Mouse (Mus musculus) midbrain, embryonic 10.5 days (tissue): ENCODE measurements around the gene Zfc3h1. TPM values are rescaled to one million over a fixed set of nuclear protein-coding genes. Genes with fewer than 3 reads are reported as not detected.
A peak's percentile ranks its signal among the peaks of the same experiment; 100 is the strongest.

Experiments used
- DNase-seq: peaks from one replicate; pipeline ENCODE4 v3.0.0-alpha.2; 2017; ENCODE audit warnings: low spot score
- H3K27ac ChIP-seq: fragments of 300-500 bp; sonication (generic); replicated peaks from 2 replicates; pipeline ENCODE4 v1.5.1; 2016; ENCODE audit warnings: mild to moderate bottlenecking
- H3K27me3 ChIP-seq: fragments of 300-500 bp; sonication (generic); 2 replicates; pipeline ENCODE4 v1.6.1; 2016; ENCODE audit warnings: low read depth, mild to moderate bottlenecking; ENCODE audit not compliant: poor library complexity, severe bottlenecking
- H3K36me3 ChIP-seq: fragments of 300-500 bp; sonication (generic); 2 replicates; pipeline ENCODE4 v1.6.1; 2016; ENCODE audit warnings: mild to moderate bottlenecking, moderate library complexity
- H3K4me1 ChIP-seq: fragments of 300-500 bp; sonication (generic); 2 replicates; pipeline ENCODE4 v1.6.1; 2016
- H3K4me3 ChIP-seq: fragments of 300-500 bp; sonication (generic); 2 replicates; pipeline ENCODE4 v1.5.1; 2016; ENCODE audit warnings: mild to moderate bottlenecking, moderate library complexity
- H3K9me3 ChIP-seq: fragments of 300-500 bp; sonication (generic); replicated peaks from 2 replicates; pipeline ENCODE4 v1.6.1; 2016; ENCODE audit warnings: mild to moderate bottlenecking
- WGBS: fragments of 180-500 bp; shearing (Covaris S2); methylation state at CpG from one replicate; pipeline ENCODE4 v1.1.7; 2016; 5-methylcytosine and 5-hydroxymethylcytosine counted together
- polyA plus RNA-seq: library from polyadenylated mRNA; unstranded; fragments of >200 nt; fragmentation: Nextera tagmentation; extraction: Ambion mirVana; gene quantifications from 2 replicates; pipeline ENCODE4 v1.2.1, GENCODE M21; 2016

Gene Zfc3h1
- polyA plus RNA-seq = 15.6 and 18.0 TPM in 2 replicates

DNA sequence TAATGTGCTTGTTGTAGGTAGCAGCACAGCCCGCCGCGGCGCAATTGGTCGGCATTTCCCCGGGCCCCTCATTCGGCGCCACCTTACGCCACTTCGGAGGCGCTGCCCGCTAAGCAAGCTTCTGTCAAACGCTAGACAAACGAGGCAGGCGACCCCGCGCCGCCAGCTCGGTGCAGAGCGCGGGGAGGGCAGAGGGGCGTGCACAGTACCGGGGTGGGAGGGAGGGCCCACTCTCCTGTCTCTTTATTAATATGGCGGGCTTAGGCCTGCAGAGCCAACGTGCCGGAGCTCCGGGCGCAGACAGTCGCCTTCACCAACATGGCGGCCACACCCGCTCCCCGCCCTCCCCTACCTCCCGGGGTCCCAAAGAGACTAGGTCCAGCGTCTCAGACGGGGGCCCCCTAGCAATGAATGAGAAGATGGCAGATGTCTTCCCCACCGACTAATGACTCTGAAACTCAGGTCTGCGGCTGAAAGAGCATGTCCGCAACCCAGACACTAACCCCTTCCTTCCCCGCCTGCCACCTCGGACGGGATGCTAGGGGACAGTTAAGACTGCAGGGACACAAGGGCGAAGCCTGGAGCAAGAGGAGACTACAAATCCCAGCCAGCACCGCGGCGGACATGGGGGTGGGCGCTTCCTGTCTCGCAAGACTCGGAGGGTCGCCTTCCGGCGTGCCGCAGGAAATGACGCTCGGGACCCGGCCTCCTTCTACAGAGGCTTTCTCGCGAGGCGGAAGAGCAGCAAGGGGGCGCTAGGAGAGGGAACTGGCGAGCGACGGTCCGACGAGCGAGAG, at the start of gene Zfc3h1, which contains the start of gene Thap2:
Gene Zfc3h1 (plus strand): TSS at position 739 of the 797 bp plus-strand sequence.
Gene Thap2 (minus strand): TSS at position 223 of the 797 bp plus-strand sequence.
- Histone ChIP-seq H3K9me3 (no peaks in the 10 kb centered on the region), H3K36me3 (peaks cover 26% of the 10 kb centered on the region), H3K27ac (peak within 1 kb of the TSS; percentile 97), H3K27me3 (no peaks in the 10 kb centered on the region), H3K4me3 (peak within 1 kb of the TSS; percentile 78), H3K4me1 (peaks cover 43% of the 10 kb centered on the region)
- WGBS = under 1% methylated on average over 65 of the region's 65 CpGs
- peak; percentile 99 for DNase-seq

DNA sequence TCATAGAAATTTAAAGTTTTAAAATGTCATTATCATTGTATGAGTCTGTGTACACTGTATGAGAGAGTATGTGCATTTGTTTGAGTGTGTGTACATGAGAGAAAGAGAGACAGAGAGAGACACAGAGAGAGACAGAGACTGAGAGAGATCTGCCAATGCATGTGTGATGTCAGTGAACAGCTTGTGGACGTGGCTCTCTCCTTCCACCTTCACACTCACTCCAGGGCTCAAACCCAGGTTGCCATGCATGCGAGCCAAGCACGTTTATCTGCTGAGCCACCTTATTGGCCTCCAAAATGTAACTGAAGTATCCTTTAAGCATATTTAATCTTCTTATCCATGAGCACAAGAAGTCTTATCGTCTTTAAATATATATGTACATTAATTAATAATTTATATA, 47.9 kb upstream of the Zfc3h1 start:
- H3K4me1 ChIP-seq = no peaks in the 10 kb centered on the region
- no peaks in the 10 kb centered on the region for H3K27me3 ChIP-seq
- H3K27ac ChIP-seq = no peak overlapping the region
- no peaks in the 10 kb centered on the region for H3K9me3 ChIP-seq
- WGBS = 83% methylated on average over 4 of the region's 4 CpGs
- no peak for DNase-seq
- H3K36me3 ChIP-seq = peaks cover 22% of the 10 kb centered on the region
- H3K4me3 ChIP-seq = no peak overlapping the region

DNA sequence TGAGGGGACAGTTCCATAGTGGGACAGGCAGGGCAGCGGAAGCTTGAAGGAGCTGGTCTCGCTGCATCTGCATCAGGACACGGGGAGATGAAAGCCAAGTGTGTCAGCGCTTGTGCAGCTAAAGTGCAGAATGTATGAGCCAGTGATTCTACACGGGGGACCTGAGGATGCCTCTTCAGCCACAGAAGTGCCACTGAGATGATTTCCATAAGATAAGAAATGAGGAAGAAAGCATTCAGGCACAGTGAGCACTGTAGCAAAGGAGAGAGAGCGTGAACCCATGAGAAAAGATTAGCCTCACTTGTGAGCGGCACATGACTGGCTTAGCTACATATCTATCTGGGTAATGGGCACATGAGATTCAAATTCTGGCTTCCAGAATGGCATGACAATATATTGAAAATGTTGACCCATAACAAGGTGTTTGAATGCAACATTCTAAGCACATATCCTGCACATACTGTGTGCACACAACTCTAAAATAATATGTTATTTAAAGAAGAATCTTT, 44.9 kb upstream of the Zfc3h1 start:
- H3K36me3 ChIP-seq = peaks cover 39% of the 10 kb centered on the region
- WGBS = 95% methylated on average over 7 of the region's 7 CpGs
- no peak for DNase-seq
- H3K9me3 ChIP-seq = no peaks in the 10 kb centered on the region
- no peak overlapping the region for H3K4me3 ChIP-seq
- H3K27ac ChIP-seq = no peak overlapping the region
- no peaks in the 10 kb centered on the region for H3K27me3 ChIP-seq
- H3K4me1 ChIP-seq = no peaks in the 10 kb centered on the region

DNA sequence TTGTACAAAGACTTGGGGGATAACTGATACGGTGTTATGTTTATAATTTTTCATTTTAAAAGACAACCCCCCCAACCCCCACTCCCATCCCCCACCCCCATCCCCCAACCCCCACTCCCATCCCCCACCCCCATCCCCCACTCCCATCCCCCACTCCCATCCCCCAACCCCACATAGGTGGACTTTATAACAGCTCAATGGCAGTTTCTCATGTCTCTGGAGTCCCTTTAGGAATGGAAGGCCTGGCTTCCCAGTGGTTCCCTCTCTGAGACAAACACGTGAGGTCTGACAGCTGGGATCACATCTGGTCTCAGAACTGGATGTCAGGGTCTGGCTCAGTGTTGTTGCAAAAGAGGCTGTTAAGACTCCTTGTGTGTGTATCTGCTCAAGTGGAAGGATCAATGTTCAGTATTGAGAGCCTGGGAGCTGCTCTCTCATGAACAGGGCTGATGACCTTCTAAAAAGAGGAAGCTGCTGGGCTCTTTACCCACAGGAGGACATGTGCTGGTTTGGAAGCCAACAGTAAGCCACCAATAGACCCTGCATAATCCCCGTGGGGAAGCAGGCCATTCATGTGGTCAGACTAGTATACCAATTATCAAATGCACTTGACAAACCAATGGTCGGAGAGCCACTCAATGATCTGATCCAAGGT, 41.9 kb upstream of the Zfc3h1 start:
- H3K4me3 ChIP-seq = no peak overlapping the region
- no peak for DNase-seq
- 84% methylated on average over 4 of the region's 4 CpGs for WGBS
- H3K4me1 ChIP-seq = no peaks in the 10 kb centered on the region
- H3K27me3 ChIP-seq = no peaks in the 10 kb centered on the region
- no peaks in the 10 kb centered on the region for H3K9me3 ChIP-seq
- H3K36me3 ChIP-seq = peaks cover 59% of the 10 kb centered on the region
- H3K27ac ChIP-seq = no peak overlapping the region

DNA sequence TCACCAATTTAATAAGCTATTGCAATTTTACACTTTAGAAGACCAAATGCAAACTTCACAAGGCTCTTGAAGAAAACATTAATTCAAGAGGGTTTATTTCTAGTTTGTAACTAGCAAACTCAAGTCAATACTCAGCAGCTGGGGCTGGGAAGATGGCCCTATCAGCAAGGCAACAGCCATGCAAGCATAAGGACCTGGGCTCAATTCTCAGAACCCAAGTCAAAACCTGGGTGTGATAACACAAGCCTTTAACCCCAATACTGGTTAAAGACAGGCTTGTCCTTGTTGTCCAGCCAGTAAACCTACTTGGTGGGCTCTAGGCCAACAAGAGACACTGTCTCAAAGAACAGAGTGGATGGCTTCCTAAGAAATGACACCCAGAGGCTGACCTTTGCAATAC, 38.3 kb upstream of the Zfc3h1 start:
- H3K4me1 ChIP-seq = no peaks in the 10 kb centered on the region
- no peak overlapping the region for H3K27ac ChIP-seq
- H3K9me3 ChIP-seq = no peaks in the 10 kb centered on the region
- peaks cover 42% of the 10 kb centered on the region for H3K36me3 ChIP-seq
- no peaks in the 10 kb centered on the region for H3K27me3 ChIP-seq
- H3K4me3 ChIP-seq = no peak overlapping the region
- DNase-seq = no peak

DNA sequence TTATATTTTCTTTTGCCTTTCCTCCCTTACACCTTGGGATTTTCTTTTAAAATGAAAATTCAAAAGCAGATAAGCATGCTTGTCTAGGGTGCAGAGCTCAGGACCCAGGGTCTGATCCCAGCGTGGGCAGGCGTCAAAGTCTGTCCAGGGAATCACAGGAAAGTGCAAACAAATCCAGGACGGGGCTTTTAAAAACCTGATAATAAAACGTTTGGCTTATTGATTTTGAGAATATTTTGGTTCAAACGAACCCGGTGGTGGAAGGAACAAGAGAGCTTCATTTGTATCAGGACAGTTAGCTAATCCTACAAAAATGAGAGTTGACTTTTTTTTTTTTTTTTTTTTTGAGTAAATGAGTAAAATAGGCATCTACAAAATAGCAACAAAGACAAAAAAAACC, 36.6 kb upstream of the Zfc3h1 start:
- no peak overlapping the region for H3K27ac ChIP-seq
- no peaks in the 10 kb centered on the region for H3K4me1 ChIP-seq
- no peaks in the 10 kb centered on the region for H3K27me3 ChIP-seq
- peaks cover 25% of the 10 kb centered on the region for H3K36me3 ChIP-seq
- 89% methylated on average over 6 of the region's 6 CpGs for WGBS
- DNase-seq = no peak
- H3K4me3 ChIP-seq = no peak overlapping the region
- no peaks in the 10 kb centered on the region for H3K9me3 ChIP-seq

DNA sequence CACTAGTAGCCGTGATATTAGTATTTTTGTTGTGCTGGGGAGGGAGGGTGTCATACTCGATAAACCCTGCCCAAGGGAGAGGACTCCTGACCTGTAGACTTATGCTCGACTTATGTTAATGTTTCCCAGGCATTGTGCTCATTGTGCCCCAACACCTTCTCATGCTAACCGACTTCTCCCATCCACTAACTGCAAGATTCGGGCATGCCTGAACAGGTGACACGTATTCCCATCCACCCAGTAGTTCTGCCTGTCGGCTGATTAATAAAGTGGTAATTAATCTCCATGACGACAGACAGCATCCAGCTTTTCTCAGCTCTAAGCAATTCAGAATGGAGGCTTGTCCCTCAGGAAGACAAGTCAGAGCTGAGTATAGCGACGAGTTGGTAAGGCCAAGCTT, 35.7 kb upstream of the Zfc3h1 start:
- no peak for DNase-seq
- Histone ChIP-seq H3K9me3 (no peaks in the 10 kb centered on the region), H3K4me1 (no peaks in the 10 kb centered on the region), H3K4me3 (no peak overlapping the region), H3K27me3 (no peaks in the 10 kb centered on the region), H3K27ac (no peak overlapping the region), H3K36me3 (peaks cover 20% of the 10 kb centered on the region)
- 85% methylated on average over 10 of the region's 10 CpGs for WGBS

DNA sequence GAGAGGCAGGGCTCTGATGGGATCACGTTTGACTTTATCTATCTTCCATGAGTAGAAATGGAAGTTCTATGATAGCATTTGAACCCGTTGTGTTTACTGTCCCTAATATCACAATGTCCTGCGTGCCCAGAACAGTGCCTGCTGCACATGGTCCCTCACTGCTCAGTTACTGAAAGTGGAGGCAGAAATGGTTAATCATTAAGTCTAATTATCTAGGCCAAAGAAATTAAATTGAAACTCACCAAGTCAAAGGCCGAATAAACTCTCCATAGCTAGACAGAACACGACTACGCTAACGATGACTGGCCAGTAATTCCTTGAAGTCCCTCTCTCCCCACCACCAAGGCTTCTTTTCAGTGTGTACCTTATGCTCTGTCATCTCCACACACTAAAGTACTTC, 35.2 kb upstream of the Zfc3h1 start:
- no peak overlapping the region for H3K4me3 ChIP-seq
- H3K9me3 ChIP-seq = no peaks in the 10 kb centered on the region
- H3K27ac ChIP-seq = no peak overlapping the region
- H3K36me3 ChIP-seq = peaks cover 20% of the 10 kb centered on the region
- H3K4me1 ChIP-seq = no peaks in the 10 kb centered on the region
- H3K27me3 ChIP-seq = no peaks in the 10 kb centered on the region
- DNase-seq = no peak
- 92% methylated on average over 7 of the region's 7 CpGs for WGBS

DNA sequence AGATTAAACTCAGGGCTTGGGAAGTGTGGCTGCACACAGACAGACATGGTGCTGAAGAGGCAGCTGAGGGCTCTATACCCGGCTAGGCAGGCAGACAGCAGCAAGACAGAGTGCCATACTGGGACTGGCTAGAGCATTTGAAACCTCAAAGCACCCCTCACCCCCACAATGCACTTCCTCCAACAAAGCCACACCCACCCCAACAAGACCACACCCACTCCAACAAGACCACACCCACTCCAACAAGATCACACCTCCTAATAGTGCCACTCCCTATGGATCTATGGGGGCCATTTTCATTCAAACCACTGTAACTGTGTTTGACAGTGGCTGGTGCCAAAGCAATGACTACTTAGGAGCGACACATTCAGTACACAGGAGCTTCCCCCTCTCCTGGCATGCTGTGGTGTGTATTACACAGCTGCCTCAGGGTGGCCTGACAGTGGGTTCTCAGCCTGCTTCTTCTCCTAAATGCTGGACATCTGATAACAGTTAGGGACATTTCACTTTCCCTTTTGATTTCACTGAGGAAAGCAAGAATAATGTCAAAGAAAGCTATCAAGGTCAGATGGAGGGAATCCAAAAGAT, 33.9 kb upstream of the Zfc3h1 start:
- no peak overlapping the region for H3K4me3 ChIP-seq
- no peak for DNase-seq
- WGBS = 80% methylated on average over 2 of the region's 2 CpGs
- H3K9me3 ChIP-seq = no peaks in the 10 kb centered on the region
- no peaks in the 10 kb centered on the region for H3K4me1 ChIP-seq
- peaks cover 16% of the 10 kb centered on the region for H3K36me3 ChIP-seq
- H3K27ac ChIP-seq = no peak overlapping the region
- H3K27me3 ChIP-seq = no peaks in the 10 kb centered on the region

DNA sequence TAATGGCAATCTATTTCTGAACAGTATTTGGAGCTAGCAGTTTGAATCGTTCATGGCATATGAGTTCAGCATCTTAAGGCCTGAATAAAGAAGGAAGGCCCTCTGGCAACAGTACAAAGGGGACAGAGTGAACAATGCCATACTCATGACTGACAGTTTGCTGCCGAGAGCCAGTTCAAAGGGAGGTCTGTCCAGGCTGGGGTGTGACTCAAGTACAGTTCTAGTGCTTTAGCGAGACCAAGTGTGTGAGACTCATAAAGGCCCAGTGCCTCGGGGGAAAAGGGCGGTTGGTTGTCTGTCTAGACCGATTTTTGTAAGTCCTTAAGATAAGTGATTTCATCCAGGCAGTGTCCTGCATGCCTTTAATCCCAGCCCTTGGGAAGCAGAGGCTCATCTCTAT, 30.2 kb upstream of the Zfc3h1 start:
- Histone ChIP-seq H3K9me3 (no peaks in the 10 kb centered on the region), H3K36me3 (peaks cover 16% of the 10 kb centered on the region), H3K27me3 (no peaks in the 10 kb centered on the region), H3K4me3 (no peak overlapping the region), H3K4me1 (no peaks in the 10 kb centered on the region), H3K27ac (no peak overlapping the region)
- DNase-seq = no peak
- 86% methylated on average over 6 of the region's 6 CpGs for WGBS

DNA sequence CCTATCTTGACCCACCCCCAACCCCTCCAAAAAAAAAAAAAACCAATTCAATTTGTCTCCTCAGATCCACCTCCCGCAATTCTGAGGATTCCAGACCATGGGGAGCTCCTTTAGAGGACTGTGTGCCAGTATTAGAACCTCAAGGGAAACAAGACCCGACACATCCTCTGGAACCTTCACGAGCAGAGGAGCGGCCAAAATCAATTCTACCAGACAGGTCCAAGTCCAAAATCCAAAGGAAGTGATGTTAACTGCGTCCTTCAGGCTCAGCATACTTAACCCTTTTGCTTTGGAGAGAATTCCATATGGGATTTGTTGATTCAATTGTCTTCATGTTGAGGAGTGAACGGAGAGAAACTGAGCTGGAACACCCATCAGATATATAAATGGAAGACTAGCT, 29.7 kb upstream of the Zfc3h1 start:
- peaks cover 16% of the 10 kb centered on the region for H3K36me3 ChIP-seq
- WGBS = 94% methylated on average over 6 of the region's 6 CpGs
- no peaks in the 10 kb centered on the region for H3K9me3 ChIP-seq
- H3K27ac ChIP-seq = no peak overlapping the region
- no peak for DNase-seq
- H3K4me3 ChIP-seq = no peak overlapping the region
- H3K4me1 ChIP-seq = no peaks in the 10 kb centered on the region
- H3K27me3 ChIP-seq = no peaks in the 10 kb centered on the region

DNA sequence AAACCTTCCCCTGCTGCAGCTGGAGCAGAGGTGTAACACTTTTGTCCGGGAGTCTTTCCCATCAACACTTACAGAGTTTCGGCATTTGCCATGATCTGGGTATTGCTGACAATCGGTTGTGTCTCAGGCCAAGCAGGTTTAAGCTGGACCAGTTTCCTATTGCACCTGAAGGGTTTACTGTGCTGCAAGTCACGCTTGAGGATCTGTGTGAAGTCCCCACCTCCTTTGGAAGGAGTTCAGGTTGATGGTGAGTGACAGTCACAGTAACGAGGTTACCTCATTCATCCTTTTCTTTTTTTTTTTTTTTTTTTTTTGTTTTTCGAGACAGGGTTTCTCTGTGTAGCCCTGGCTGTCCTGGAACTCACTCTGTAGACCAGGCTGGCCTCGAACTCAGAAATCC, 28.7 kb upstream of the Zfc3h1 start:
- H3K9me3 ChIP-seq = no peaks in the 10 kb centered on the region
- DNase-seq = no peak
- H3K4me3 ChIP-seq = no peak overlapping the region
- peaks cover 16% of the 10 kb centered on the region for H3K36me3 ChIP-seq
- peaks cover 7% of the 10 kb centered on the region for H3K4me1 ChIP-seq
- no peaks in the 10 kb centered on the region for H3K27me3 ChIP-seq
- H3K27ac ChIP-seq = no peak overlapping the region
- 89% methylated on average over 6 of the region's 7 CpGs for WGBS
